Mouse (Mus musculus) midbrain, embryonic 16.5 days (tissue): ENCODE measurements around the gene Dolpp1. TPM values are rescaled to one million over a fixed set of nuclear protein-coding genes. Genes with fewer than 3 reads are reported as not detected.

ENCODE experiments used
- ATAC-seq: fragments of 200-750 bp; cut with Nextera tagmentation; 2 replicates; pipeline ENCODE4 v1.8.0; 2017; ENCODE audit warnings: moderate TSS enrichment
- H3K27ac ChIP-seq: fragments of 300-500 bp; sonication (generic); 2 replicates; pipeline ENCODE4 v1.5.1; 2014; ENCODE audit warnings: mild to moderate bottlenecking, low read length, mixed read lengths
- H3K27me3 ChIP-seq: fragments of 300-500 bp; sonication (generic); 2 replicates; pipeline ENCODE4 v1.6.1; 2014; ENCODE audit warnings: low read depth, low read length, mixed read lengths; ENCODE audit not compliant: control insufficient read depth, insufficient read depth
- H3K36me3 ChIP-seq: fragments of 300-500 bp; sonication (generic); 2 replicates; pipeline ENCODE4 v1.6.1; 2014; ENCODE audit warnings: mild to moderate bottlenecking, low read length, moderate library complexity, mixed read lengths; ENCODE audit not compliant: control insufficient read depth, insufficient read depth
- H3K4me1 ChIP-seq: fragments of 300-500 bp; sonication (generic); 2 replicates; pipeline ENCODE4 v1.6.1; 2014; ENCODE audit warnings: mild to moderate bottlenecking, low read length, mixed read lengths; ENCODE audit not compliant: control insufficient read depth, insufficient read depth
- H3K4me2 ChIP-seq: fragments of 300-500 bp; sonication (generic); 2 replicates; pipeline ENCODE4 v1.6.1; 2014; ENCODE audit warnings: mild to moderate bottlenecking, low read length, mixed read lengths
- H3K4me3 ChIP-seq: fragments of 300-500 bp; sonication (generic); 2 replicates; pipeline ENCODE4 v1.5.1; 2014; ENCODE audit warnings: low read depth, mild to moderate bottlenecking, low read length, moderate library complexity, mixed read lengths
- H3K9ac ChIP-seq: fragments of 300-500 bp; sonication (generic); 2 replicates; pipeline ENCODE4 v1.6.1; 2014; ENCODE audit warnings: low read depth, low read length, mixed read lengths
- H3K9me3 ChIP-seq: fragments of 300-500 bp; sonication (generic); replicated peaks from 2 replicates; pipeline ENCODE4 v1.6.1; 2014; ENCODE audit warnings: mild to moderate bottlenecking, low read length, mixed read lengths; ENCODE audit not compliant: control insufficient read depth, poor library complexity, severe bottlenecking
- WGBS: fragments of 180-500 bp; shearing (Covaris S2); extraction: QIAGEN DNeasy Blood & Tissue Kit; methylation state at CpG from one replicate; pipeline ENCODE4 v1.1.7; 2014; 5-methylcytosine and 5-hydroxymethylcytosine counted together
- microRNA-seq: library from miRNA; unstranded; fragments of <30 nt; microRNA quantifications from one replicate; pipeline ENCODE4, GENCODE M21; 2017
- polyA plus RNA-seq: library from polyadenylated mRNA; unstranded; fragments of >200 nt; fragmentation: Nextera tagmentation; extraction: Ambion mirVana; gene quantifications from 2 replicates; pipeline ENCODE4 v1.2.1, GENCODE M21; 2015

Gene Dolpp1
- polyA plus RNA-seq, 1 experiment from 2014 or later = 67.8 TPM

DNA sequence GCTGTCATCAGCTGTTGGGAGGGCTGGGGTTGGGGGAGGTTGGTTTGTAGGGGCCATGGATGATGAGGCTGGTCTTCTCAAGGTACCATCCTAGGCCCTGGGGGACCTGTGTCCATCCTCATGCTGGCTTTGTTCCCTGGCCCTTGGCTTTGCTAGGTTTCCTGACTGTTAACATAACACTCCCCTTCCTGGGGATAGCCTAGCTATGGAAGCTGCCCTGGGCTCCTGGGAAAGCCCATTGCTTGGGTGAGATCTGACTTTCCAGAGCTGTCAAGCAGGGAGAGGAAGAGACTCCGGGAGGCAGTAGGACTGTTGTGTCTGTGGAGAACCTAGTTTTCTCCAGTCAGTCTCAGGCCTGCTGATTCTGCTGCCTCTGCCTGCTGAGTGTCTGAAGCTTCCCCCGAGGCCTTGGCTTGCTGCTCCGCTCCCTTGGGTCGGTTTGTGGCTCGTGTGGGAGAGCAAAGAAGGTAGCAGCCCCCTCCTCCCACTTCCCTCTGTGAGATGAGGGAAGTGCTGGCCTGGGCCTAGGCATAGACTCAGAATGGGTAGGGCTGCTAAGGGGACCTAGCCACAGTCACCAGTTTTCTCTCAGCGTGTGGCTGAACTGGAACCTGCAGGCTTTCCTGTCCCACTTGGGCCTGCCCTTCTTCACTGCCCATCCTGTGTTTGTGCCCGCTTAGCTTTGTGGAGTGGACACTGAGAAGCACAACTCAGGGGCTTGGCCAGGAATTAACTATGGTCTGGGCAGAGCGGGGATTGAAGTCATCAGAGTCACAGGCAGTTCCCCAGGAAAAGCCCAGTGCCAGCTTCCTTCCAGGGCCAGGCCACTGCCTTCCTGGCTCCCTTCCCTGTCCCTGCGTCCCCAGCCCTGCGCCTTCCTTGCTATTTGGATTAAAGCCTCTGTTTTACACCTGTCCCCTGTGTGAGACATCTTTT, 55.1 kb downstream of the Dolpp1 start:
- Histone ChIP-seq H3K27me3 (no peaks in the 10 kb centered on the region), H3K9me3 (no peaks in the 10 kb centered on the region), H3K9ac (no peak overlapping the region), H3K4me2 (no peak overlapping the region), H3K4me1 (peaks cover 13% of the 10 kb centered on the region), H3K4me3 (no peak overlapping the region), H3K27ac (no peak overlapping the region), H3K36me3 (peaks cover 6% of the 10 kb centered on the region)
- ATAC-seq = no peak
- WGBS = 86% methylated on average over 10 of the region's 10 CpGs

DNA sequence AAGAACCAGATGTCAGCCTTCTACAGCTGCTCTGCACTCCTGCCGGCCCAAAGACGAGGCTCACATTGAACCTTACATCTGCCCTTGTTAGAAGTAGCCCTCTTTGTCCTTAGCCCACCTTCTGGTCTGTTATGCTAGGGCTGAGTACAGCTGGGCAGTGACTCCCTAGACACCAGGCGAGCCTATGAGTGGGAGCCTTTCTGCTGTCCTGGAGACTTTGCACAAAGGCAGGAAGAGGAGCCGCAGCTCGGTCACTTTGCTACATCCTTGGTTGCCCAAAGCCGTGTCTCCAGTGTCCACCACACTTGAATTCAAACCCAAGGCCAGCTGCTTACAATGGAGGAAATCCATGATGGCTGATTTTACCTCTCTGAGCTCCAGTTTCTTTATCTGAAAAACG, 56.3 kb downstream of the Dolpp1 start:
- ATAC-seq = no peak
- no peaks in the 10 kb centered on the region for H3K9me3 ChIP-seq
- 0 out of 2 replicates have a peak, but pooled peaks cover under 1% of the 10 kb centered on the region for H3K4me1 ChIP-seq

More for the DNA sequence above, 56.3 kb downstream of the Dolpp1 start:
- no peak overlapping the region for H3K4me3 ChIP-seq
- 91% methylated on average over 7 of the region's 7 CpGs for whole genome bisulfite sequencing
- H3K36me3 ChIP-seq = peaks cover 3% of the 10 kb centered on the region
- no peak overlapping the region for H3K27ac ChIP-seq
- H3K9ac ChIP-seq = no peak overlapping the region
- no peak overlapping the region for H3K4me2 ChIP-seq
- no peaks in the 10 kb centered on the region for H3K27me3 ChIP-seq

Small RNAs within 50 kb of the gene (microRNA-seq; reads per million reads assigned to microRNA genes)
- not detected for gene Gm47292

Other genes with a start within 250 kb of the Dolpp1 start
- 22.6 and 27.0 TPM in 2 replicates for gene Endog, start 220.8 kb upstream of the Dolpp1 start, polyA plus RNA-seq
- gene Spout1, start 213.8 kb upstream of the Dolpp1 start, polyA plus RNA-seq = 63.0 and 67.3 TPM in 2 replicates
- gene Kyat1, start 186.4 kb upstream of the Dolpp1 start, polyA plus RNA-seq = 13.4 and 15.8 TPM in 2 replicates
- gene Lrrc8a, start 154.5 kb upstream of the Dolpp1 start, polyA plus RNA-seq = 55.4 and 57.8 TPM in 2 replicates
- gene Gm28035, start 151.7 kb upstream of the Dolpp1 start, polyA plus RNA-seq = 0.26 and 0.27 TPM in 2 replicates
- gene Phyhd1, start 126.1 kb upstream of the Dolpp1 start, polyA plus RNA-seq = 6.1 and 7.2 TPM in 2 replicates
- gene Gm28038, start 111.2 kb upstream of the Dolpp1 start, polyA plus RNA-seq = not detected in 2 replicates
- 38.0 and 40.9 TPM in 2 replicates for gene Dolk, start 105.9 kb upstream of the Dolpp1 start, polyA plus RNA-seq
- gene Nup188, start 105.9 kb upstream of the Dolpp1 start, polyA plus RNA-seq = 18.9 and 19.6 TPM in 2 replicates
- 206 and 218 TPM in 2 replicates for gene Sh3glb2, start 32.9 kb upstream of the Dolpp1 start, polyA plus RNA-seq
- 32.9 and 35.0 TPM in 2 replicates for gene Miga2, start 28.0 kb upstream of the Dolpp1 start, polyA plus RNA-seq
- 23.6 and 26.0 TPM in 2 replicates for gene Crat, start 23.6 kb downstream of the Dolpp1 start, polyA plus RNA-seq
- gene Ptpa, start 23.8 kb downstream of the Dolpp1 start, polyA plus RNA-seq = 146 and 156 TPM in 2 replicates
- gene Ier5l, start 82.0 kb downstream of the Dolpp1 start, polyA plus RNA-seq = 2.0 TPM in 2 replicates
- 0.62 TPM in 2 replicates for gene Cstad, start 202.8 kb downstream of the Dolpp1 start, polyA plus RNA-seq